Mouse (Mus musculus): ENCODE measurements around the gene Negr1.
A peak's percentile ranks its signal among the peaks of the same experiment; 100 is the strongest.

Gene Negr1

DNA sequence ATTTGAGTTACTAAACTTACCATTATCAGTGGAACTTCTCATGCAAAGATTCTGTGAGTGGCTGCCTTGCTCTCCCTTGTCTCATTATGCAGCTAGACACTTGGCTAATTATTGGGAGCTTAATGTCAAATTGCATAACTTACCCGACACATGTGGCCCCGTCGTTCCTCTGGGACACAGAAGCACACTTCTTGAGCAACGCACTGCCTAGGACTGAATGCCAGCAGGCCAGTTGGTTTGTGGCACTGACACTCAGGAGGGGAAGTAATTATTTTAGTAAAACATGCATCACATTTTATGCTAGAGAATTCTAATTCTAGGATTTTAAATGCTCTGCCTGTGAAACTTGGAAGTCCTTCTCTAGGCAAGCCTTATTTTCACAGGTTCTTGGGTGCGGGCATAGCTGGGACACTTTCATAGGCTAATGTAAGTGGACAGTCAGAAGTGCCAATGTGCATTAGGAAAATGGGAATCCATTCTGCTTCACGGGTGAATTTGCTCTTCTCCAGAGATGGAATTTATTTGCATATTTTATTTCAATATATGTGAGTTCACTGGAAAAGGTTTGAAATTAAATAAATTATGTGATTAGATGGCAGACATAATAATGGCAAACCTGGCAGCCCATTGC is 234.6 kb downstream of the Negr1 start:
- DNase-seq (ENCODE audit: low read depth): no peak

DNA sequence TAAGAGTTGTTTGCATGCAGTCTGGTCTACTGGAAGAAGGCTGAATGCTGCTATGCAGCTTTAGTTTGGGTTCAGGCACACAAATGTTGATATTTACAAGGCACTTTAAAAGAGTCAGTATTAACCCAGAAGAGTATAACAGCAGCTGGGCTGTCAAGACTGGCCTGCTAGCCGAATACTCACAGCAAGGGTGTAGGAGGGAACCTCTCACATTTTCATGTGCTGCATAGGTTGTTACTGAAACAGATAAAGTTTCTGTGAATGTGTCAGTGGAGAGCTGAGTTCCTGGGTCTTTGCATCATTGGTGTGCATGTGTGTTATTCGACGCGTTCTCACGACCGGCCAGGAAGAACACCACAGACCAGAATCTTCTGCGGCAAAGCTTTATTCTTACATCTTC is 237.6 kb downstream of the Negr1 start:
- no peak for DNase-seq (ENCODE audit: low read depth)

DNA sequence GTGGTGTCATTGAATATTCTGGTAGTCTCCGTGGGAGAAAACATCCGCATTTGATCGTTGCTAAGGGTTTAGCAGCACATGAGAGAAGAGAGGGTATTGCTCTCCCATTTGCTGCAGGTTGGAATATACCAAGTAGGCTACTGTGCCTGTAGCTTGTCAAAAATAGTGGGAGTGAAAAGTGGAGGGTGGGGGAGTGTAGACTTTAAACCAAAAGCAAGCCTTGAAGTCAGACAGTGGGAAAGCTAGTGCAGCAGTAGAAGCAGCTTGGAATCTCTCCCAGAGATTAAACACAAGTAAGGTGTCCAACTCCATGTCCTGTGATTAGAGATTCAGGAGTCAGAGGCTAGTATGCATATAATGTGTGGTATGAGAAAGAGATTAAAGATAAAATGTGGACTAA is 248.2 kb downstream of the Negr1 start:
- DNase-seq (ENCODE audit: low read depth): no peak

DNA sequence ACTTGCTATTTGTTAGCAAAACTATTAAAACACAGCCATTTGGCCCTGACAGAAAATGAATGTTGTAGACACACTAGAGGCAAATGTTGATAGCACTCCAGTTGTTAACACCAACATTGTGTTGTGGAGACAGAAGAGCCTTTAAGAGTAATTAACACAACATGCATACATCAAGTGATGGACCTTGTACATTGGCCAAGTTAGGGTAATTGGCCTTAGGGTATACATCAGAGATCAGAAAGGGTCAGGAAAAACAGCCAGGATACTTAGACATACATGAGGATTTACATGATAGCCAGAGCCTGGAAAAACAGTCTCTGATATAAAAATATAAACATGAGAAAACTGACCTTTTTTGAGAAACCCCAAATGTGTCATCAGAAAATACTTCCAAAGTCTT is 255.3 kb downstream of the Negr1 start:
- DNase-seq (ENCODE audit: low read depth): no peak

DNA sequence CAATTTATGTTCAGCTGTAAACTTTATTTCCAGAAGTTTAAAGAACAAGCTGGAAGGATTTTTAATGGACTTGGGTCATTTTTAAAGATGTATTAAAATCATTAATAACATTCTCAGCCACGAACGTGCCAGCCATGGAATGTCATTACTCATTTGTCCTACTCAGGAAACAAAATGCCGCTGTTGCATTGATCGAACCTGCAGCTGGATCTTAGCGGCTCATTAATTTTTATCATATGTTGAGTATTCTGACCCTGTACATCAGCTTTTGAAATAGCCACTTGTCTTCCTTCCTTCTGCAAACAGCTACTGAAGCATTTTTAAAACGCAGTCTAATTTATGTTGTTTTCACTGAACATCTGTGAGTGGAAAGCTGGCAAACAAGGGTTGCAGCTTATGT is 255.9 kb downstream of the Negr1 start:
- no peak for DNase-seq (ENCODE audit: low read depth)

DNA sequence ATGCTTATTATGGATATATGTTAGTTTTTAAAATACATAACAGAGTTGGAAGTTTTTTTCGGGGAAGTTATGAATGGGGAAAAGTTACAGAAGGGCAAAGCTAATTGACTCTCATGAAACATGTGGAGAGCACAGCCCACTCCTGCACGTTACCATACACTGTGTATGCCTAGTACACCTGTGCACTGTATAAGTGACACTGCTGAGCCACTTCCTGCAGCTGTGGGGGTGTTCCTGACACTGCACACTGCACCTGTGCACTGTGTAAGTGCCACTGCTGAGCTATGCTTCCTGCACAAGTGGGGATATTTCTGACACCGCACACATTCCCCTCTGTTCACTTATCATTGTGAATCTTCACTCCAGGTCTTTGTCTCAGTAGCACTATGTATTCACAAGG is 261.4 kb downstream of the Negr1 start:
- no peak for DNase-seq (ENCODE audit: low read depth)

DNA sequence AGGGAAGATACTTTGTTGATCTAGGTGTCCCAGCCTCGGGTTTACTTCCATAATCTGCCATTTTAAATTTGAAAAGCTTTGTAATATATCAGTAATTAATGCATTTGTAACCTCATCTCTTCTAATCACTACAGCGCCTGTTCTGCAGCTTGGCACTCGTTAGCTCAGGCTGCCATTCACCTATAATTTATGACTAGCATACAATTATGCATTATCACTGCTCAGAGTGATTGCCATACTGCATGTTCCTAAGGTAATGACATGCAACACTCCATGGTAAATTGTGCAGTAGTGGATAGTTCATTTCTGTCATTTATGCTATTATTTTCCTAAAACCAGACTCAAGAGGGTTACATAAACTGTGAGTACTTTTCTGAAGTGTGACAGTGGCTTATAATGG is 272.3 kb downstream of the Negr1 start:
- DNase-seq (ENCODE audit: low read depth): no peak

DNA sequence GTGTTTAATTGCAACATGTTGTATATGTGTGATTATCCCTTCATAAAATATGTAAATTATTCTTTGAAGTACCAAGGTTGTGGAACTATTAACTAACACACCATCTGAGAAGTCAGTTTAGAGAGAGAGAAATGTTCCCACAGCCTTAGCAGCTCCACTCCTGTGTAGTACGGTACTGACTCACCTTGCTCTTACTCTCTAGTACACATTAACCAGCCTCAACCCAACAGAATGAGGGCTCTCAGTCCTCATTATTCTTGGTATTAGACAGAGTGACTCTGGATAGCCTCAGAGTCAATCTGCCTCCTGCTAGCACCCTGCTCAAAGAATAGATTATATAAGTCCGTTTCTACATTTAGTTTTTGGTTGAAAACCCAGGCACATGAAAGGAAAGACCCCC is 277.0 kb downstream of the Negr1 start:
- no peak for DNase-seq (ENCODE audit: low read depth)

DNA sequence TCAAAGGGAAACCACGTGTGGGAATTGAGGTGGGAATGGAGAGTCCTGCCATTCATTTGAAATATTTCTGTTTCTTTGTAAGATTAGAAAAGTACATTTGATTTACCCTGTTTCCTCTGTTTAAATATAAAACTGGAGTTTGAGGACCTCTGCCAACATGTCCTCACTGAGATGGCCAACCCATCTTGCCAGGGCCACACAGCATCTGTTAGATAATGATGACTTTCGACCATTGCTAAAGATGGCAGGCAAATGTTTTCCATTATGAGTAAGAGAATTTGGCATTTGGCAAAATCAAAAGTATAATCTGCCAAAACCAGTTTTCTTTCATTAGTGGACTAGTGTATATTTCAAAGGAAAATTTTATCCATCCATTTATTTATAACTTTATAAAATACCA is 286.8 kb downstream of the Negr1 start:
- DNase-seq (ENCODE audit: low read depth): no peak

DNA sequence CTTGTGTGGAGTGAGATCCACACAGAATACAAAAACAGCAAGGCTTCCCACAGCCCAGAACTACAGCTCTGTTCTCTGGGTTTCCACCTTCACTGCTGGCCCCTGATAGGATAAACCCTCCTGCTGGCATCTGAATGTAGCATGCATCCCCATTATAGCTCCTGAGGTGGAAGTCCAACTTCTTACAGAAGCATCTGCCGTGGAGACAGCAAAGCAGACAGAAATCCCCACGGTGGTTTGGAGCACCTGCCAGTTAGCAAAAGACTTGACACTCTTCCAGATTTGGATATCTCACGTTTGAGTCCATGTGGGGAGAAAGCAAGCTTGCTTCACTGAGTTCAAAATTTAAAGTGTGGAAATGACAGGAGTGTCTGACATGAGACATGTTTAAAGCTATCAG is 290.3 kb downstream of the Negr1 start:
- DNase-seq (ENCODE audit: low read depth): no peak

DNA sequence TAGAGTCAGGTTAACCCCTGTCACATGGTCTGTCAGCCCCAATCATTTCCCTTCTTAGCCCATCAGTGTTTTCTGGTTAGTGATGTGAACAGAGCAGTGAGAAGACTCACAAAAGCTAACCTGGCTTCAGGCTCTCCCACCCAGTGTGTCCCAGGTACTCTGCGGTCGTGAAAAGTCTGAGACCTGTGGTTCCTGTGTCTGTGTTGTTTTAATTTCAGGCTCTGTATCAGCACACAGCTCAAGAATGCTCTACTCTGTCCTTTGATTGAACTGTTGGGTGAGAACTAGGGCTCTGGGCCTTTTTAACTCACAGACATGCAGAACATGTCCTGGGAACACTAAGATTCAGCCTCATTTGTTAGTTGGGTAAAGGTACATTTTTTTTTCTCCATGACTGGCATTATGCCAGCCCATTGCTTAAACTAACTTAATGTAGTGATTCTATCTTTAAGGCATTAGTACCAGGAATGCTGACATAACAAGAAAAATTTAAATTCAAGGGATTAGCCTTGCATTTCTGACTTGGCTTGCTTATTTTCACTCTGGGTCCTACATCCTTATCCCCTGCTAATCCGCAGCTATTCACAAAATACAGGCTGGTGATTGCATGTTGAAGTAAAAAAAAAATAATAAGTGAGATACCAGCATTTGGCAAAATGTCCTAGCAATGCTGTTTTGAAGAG is 308.8 kb downstream of the Negr1 start:
- DNase-seq (ENCODE audit: low read depth): no peak

DNA sequence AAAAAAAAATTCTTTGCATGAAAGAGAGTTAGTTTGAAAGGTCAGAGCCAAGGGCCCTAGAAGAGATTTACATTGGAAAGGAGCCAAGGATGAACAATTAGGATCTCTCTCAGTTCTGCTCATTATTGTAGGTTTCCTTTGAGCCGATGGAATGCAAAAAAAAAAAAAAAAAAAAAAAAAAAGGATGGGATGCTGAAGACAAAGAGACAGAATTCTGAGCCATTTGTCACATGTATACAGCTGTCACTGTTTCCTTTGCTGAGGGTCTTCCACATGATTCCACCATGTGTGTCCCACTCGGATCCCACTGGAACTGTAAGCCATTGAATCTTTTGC is 309.3 kb downstream of the Negr1 start:
- no peak for DNase-seq (ENCODE audit: low read depth)

DNA sequence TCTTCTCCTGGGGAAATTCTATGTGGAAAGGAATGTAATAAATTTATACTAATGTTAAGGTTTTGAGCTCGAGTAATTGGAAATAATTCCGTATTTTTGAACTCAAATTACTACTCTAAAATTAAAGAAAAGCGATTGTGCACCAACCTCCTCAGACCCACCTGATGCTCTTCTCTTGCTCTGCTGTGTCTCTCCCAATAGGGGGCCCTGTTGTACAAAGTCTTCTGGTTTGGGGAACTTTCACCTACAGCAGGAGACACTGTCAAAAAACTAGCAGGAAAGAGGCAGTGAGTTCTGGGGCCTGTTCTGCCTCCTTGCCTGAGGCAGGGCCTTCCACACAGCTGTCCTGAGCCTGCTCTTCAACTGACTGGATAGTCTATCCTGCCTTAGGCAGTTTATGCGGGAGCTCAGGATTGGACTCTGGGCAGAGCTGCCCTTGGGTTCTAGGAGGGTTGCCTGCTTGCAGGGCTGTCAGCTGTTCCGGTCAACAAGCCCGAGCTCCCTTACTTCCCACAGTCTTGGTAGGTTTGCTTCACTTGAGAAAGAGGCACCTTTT is 310.1 kb downstream of the Negr1 start:
- DNase-seq (ENCODE audit: low read depth): no peak

DNA sequence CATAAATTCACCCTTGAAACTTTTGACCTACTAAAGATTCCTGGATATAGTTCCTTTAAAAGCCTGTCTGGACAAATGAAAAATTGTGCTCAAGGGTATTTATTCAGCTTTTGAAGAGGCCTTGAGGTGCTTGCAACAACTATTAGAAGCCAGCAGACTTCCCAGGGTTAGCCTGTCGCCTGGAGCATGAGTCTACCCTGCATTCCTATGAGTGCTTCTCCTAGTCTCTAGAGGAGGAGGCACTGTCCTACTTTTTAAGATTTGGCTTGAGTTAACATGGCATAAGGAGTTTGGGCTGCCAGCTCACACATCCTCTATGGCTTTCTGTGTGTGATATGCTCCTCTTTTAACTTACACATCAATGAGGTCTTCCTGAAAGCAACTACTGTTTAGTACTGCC is 315.0 kb downstream of the Negr1 start:
- no peak for DNase-seq (ENCODE audit: low read depth)

DNA sequence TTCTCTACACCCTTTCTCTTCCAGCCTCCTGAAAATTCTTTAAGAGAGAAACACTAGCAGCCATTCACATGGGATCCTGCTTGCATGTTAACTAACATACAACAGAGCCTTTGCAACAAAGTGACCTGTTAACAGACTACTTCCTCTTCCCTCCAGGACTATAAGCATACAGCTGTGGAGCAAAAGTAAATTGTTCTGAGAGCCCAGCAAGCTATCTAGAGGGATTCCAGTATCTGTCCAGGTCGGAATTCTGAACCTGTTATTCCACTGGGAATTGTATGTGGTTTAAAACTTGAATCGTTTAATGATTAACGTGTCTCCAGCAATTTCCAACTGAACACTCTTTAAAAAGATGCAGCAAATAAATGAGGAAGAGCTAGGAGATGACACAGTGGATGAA is 320.5 kb downstream of the Negr1 start:
- no peak for DNase-seq (ENCODE audit: low read depth)

DNA sequence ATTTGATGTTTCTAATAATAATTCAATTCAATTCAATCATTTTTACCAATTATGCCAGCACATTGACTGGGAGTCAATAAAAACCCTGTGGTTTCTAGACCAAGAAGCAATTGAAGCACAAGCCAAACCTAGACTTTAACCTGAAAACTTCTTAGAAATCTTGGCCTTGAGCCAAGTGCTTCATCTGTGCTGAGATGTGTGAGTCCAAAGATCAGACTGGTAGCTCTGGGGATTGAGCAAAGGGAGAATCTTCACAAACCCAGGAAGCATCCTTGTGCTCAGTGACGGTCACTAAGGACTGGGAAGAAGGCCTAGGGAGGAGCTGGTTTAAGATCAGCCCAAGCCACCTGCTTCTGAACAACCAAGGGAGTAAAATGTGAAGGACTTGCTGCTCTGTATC is 322.3 kb downstream of the Negr1 start:
- DNase-seq (ENCODE audit: low read depth): no peak

DNA sequence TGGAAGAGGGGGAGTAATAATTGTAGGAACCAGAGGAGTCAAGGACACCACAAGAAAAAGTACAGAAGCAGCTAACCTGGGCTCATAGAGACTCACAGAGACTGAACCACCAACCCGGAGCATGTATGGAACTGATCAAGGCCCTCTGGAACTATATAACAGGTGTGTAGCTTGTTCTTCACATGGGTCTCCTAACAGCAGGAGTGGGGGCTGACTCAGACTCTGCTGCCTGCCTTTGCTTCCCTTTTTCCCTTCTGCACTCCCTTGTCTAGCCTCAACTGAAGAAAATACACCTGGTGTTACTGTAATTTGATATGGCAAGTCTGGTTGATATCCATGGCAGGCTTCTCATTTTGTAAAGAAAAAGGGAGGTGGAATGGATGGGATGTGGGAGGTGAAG is 324.1 kb downstream of the Negr1 start:
- no peak for DNase-seq (ENCODE audit: low read depth)

DNA sequence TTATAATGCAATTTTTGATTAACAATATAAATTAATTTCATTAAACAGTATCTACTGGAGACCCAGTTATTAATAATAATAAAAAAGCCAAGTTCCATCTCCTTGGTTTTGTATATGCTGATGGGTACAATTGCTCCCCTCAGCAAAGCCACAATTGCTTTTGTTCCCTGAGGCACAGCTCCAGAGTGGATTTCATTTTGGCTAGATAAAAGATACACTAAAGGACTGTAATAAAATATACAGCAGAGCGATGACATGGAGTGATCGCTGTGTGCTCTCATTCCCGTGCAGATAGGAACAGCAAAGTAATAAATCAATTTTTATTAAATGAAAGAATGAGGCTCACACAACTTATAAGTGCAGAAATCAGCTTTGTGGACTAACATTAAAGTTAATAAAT is 325.3 kb downstream of the Negr1 start:
- no peak for DNase-seq (ENCODE audit: low read depth)

DNA sequence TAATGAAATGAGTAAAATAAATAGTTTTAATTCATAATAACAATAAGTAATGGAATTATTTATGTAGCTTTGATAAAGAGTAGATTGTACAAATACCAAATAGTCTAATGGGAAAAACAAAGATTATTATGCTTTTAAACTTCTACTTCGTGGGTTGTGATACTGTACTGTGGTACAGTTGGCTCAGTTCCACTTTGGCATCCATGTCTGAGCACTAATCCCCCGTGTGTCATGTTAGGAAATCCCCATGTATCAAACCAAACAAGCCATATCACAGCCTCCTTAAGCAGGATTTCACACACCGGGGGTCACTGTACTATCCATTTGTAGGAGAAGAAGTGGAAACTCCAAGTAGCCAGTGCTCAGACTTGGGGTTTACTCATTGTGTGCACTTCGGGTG is 329.4 kb downstream of the Negr1 start:
- DNase-seq (ENCODE audit: low read depth): no peak

DNA sequence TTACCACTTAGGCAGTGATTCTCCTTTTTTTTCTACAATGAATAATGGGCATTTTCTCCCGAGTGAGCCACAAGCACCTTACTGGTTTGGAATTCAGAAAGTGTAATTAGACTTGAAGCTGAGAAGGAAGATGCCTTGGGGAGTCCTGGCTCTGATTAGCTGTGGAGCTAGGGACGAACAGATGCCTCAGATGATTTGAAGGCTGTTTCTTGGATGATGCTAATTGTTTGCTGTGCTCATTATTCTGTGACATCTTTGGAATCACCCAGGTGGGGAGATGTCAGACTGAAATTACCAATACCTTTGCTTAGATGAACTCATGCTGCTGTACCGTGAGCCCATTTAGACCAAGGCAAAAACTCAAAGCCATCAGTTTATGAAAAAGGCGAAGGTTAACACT is 333.7 kb downstream of the Negr1 start:
- DNase-seq (ENCODE audit: low read depth): no peak

DNA sequence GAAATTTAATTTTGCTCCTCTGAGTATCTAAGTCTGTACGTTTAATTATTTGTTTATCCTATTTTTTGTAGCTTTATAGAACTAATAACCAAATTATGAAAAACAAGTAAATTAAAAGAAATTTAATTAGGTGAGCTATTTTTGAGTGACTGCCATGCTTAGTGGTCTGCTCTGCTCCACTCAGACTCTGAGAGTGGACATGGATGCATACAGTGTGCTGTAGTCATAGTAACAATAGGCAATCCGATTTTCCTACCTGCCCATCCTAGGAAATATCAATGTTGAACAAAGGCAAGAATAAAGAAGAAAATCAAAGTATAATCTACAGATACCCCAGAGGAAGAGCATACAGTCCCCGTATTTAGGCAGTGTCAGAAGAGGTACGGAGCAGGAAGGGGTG is 334.5 kb downstream of the Negr1 start:
- no peak for DNase-seq (ENCODE audit: low read depth)

DNA sequence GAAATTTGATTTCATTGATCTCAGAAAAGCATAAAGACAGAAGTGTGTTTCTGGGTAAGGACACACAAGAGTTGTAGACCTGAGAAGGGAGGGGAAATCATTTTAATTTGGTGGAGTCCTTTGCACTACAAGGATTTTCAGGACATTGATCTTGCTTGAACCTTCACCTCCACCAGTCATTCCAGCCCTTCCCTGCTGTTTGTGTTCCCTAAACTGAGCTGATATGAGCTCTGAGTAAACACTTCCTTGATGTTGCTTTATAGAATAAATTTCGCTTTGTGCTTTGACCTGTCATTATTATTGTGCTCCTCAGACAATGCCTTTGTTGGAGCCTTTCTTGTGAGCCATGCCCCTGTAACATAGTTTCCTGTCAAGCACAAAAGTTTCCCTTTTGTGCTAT is 335.0 kb downstream of the Negr1 start:
- DNase-seq (ENCODE audit: low read depth): no peak

DNA sequence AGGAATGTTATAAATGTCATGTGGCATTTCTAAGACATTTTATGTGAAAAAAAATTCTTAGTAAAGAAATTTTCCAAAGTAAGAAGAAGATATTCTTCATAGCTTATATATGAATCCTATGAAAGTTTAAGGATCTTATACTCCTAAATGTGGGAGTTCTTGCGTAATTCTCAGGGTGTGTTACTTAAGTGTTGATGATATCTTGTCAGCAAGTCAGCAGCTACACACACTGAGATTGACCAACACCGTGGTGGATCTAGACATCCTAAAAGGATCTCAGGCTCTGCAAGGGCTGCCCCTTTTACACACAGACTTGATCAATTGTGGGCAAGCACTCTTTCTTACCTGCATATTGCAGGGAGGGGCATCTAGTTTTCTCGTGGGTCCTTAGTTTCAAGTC is 339.5 kb downstream of the Negr1 start:
- DNase-seq (ENCODE audit: low read depth): peak; percentile 1

DNA sequence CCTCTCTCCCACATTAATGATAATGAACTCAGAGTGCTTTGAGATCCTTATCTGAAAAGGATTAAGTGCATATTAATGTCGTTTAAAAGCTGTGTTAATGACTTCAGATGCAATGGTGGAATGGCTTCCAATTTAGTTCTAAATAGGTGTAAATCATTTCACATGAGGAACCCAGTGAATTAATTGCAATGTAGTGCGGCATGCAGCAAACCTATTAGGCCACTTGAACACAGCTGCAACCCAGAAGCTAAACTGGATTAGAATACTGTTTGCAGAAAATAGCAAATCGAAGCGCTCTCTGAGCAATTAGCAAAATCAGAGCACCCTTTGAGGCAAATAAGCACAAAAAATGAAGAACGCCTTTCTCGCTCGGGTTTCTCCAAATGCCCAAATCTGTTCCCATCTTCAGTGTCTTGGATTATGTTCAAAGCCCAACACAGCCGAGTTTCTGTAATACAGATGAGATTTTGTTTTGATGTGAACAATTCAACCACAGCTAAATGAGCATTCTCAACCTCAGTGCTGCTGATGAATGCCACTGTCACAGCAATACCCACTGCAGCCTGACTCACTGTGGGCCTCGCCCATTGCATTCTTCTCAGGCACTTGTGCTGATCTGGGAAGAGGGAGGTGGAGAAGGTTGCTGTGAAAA is 342.5 kb downstream of the Negr1 start:
- DNase-seq (ENCODE audit: low read depth): no peak

Data from 416B (cell line).